Comparison of ENCODE assay signal across 8 mouse cellular contexts in genomic region chr17:87974629-87975228, GRCm38 (mm10). TPM values are rescaled to one million over a fixed set of nuclear protein-coding genes. Genes with fewer than 3 reads are reported as not detected.
DNase-seq lines count a peak whose midpoint lies in the region; ATAC-seq and TF ChIP-seq lines count a peak whose summit lies in the region.

Gene Msh6, plus strand, starts transcription at chr17:87975062.

- WGBS in forebrain, embryonic 15.5 days: under 1% methylated on average over 63 of the region's 63 CpGs
- WGBS in lung, embryonic 14.5 days: under 1% methylated on average over 63 of the region's 63 CpGs
- under 1% methylated on average over 63 of the region's 63 CpGs for WGBS in olfactory bulb, adult 2 months
- under 1% methylated on average over 62 of the region's 63 CpGs for WGBS in thymus, adult 2 months

- intact Hi-C loops in heart, postnatal 36 days (cut with DNase I): loop anchor here (5.0 kb wide), 1 partner anchor 88 kb away; no protein-coding TSS in a partner anchor

- DNase-seq in ES-CJ7 (ENCODE audit: low read depth, low spot score): peak; percentile 95
- peak; percentile 81 for DNase-seq in cerebellum, adult 11 months
- peak; percentile 83 to 87 for DNase-seq in heart, postnatal 36 days
- DNase-seq in layer of hippocampus, adult 2 months (ENCODE audit: low spot score in 2 of 2): peak; percentile 79 to 82
- peak; percentile 97 for DNase-seq in lung, embryonic 14.5 days
- peak; percentile 99 for DNase-seq in thymus, adult 2 months

- peak within 1 kb of the TSS; percentile 84 for H3K4me2 ChIP-seq in forebrain, embryonic 15.5 days (replicated peaks)
- H3K4me2 ChIP-seq in lung, embryonic 14.5 days: peak within 1 kb of the TSS; percentile 72

- no peaks in the 10 kb centered on the region for H3K27me3 ChIP-seq in forebrain, embryonic 15.5 days
- no peaks in the 10 kb centered on the region for H3K27me3 ChIP-seq in lung, embryonic 14.5 days (ENCODE audit: insufficient read depth, low read length)
- H3K27me3 ChIP-seq in thymus, adult 2 months (ENCODE audit: control insufficient read depth, insufficient read depth, low read length): no peaks in the 10 kb centered on the region

- H3K4me1 ChIP-seq in forebrain, embryonic 15.5 days: peaks cover 18% of the 10 kb centered on the region
- H3K4me1 ChIP-seq in lung, embryonic 14.5 days (ENCODE audit: insufficient read depth): peaks cover 6% of the 10 kb centered on the region; the same call in 1 of the 2 replicates
- no peaks in the 10 kb centered on the region for H3K4me1 ChIP-seq in olfactory bulb, adult 2 months (ENCODE audit: control insufficient read depth, insufficient read depth, low read length)
- H3K4me1 ChIP-seq in thymus, adult 2 months (replicated peaks; ENCODE audit: control insufficient read depth, insufficient read depth, low read length): peaks cover 31% of the 10 kb centered on the region

- ATAC-seq in forebrain, embryonic 15.5 days (replicated peaks): peak; percentile 98
- ATAC-seq in lung, embryonic 14.5 days (ENCODE audit: insufficient read depth): peak; percentile 98

- peak; percentile 74 for TF ChIP-seq POLR2A in olfactory bulb, adult 2 months (IDR thresholded peaks at IDR 0.05; ENCODE audit: insufficient read depth, low read depth, low read length)
- peak; percentile 94 for TF ChIP-seq POLR2A in thymus, adult 2 months (IDR thresholded peaks at IDR 0.05; ENCODE audit: control insufficient read depth, extremely low read depth, insufficient read depth, low read length, poor library complexity)

- TF ChIP-seq CTCF in layer of hippocampus, adult 2 months (conservative IDR thresholded peaks at IDR 0.05): no peak
- TF ChIP-seq CTCF in lung, embryonic 14.5 days (IDR thresholded peaks at IDR 0.05; ENCODE audit: low read depth): no peak
- TF ChIP-seq CTCF in olfactory bulb, adult 2 months (IDR thresholded peaks at IDR 0.05; ENCODE audit: insufficient read depth, low read depth, low read length): no peak
- TF ChIP-seq CTCF in thymus, adult 2 months (IDR thresholded peaks at IDR 0.05; ENCODE audit: borderline replicate concordance, control insufficient read depth, extremely low read depth, insufficient read depth, low read length, poor library complexity): peak; percentile 62

- peak within 1 kb of the TSS; percentile 99 for H3K4me3 ChIP-seq in forebrain, embryonic 15.5 days
- peak within 1 kb of the TSS; percentile 98 for H3K4me3 ChIP-seq in layer of hippocampus, adult 2 months
- H3K4me3 ChIP-seq in lung, embryonic 14.5 days (ENCODE audit: low read depth, low read length): peak within 1 kb of the TSS; percentile 94
- peak within 1 kb of the TSS; percentile 91 for H3K4me3 ChIP-seq in olfactory bulb, adult 2 months (ENCODE audit: insufficient read depth, low read depth, low read length)
- H3K4me3 ChIP-seq in thymus, adult 2 months (ENCODE audit: control insufficient read depth, insufficient read depth, low read length): peak within 1 kb of the TSS; percentile 81

- H3K9ac ChIP-seq in forebrain, embryonic 15.5 days (replicated peaks): peak within 1 kb of the TSS; percentile 89
- peak within 1 kb of the TSS; percentile 86 for H3K9ac ChIP-seq in lung, embryonic 14.5 days

- no peaks in the 10 kb centered on the region for H3K9me3 ChIP-seq in forebrain, embryonic 15.5 days
- no peaks in the 10 kb centered on the region for H3K9me3 ChIP-seq in lung, embryonic 14.5 days (ENCODE audit: low read depth, low read length)

- H3K36me3 ChIP-seq in forebrain, embryonic 15.5 days: no peaks in the 10 kb centered on the region
- peaks cover 23% of the 10 kb centered on the region for H3K36me3 ChIP-seq in lung, embryonic 14.5 days (ENCODE audit: insufficient read depth)
- H3K36me3 ChIP-seq in thymus, adult 2 months (ENCODE audit: control insufficient read depth, insufficient read depth, low read length): peaks cover 4% of the 10 kb centered on the region; the same call in 1 of the 2 replicates

- H3K27ac ChIP-seq in forebrain, embryonic 15.5 days (replicated peaks): peak within 1 kb of the TSS; percentile 92
- H3K27ac ChIP-seq in layer of hippocampus, adult 2 months: peak within 1 kb of the TSS; percentile 85
- H3K27ac ChIP-seq in lung, embryonic 14.5 days (ENCODE audit: low read depth): peak within 1 kb of the TSS; percentile 92
- H3K27ac ChIP-seq in olfactory bulb, adult 2 months (ENCODE audit: insufficient read depth, low read depth, low read length): peak within 1 kb of the TSS; percentile 14; the same call in 1 of the 2 replicates
- H3K27ac ChIP-seq in thymus, adult 2 months (ENCODE audit: control insufficient read depth, insufficient read depth, low read length): peak within 1 kb of the TSS; percentile 80

RNA-seq across cellular contexts. Expression of gene Msh6, which starts in this region (rescaled TPM):
- 42.7 and 43.0 TPM in 2 replicates for polyA plus RNA-seq in forebrain, embryonic 15.5 days (2015; fragmentation: Nextera tagmentation; extraction: Ambion mirVana)
- 10 to 100 TPM in 1 of 2 experiments, 1 to 10 TPM in 1; 7.9 to 11.0 TPM for total RNA-seq in heart, postnatal 36 days (2021)
- 10 to 100 TPM; 13.5 to 16.4 TPM for total RNA-seq in layer of hippocampus, adult 2 months (2021)
- polyA plus RNA-seq in lung, embryonic 14.5 days (2014; fragmentation: Nextera tagmentation; extraction: Ambion mirVana): 62.3 and 69.8 TPM in 2 replicates
- not detected in 2 replicates for polyA plus RNA-seq in olfactory bulb, adult 2 months (2012; ENCODE audit: insufficient read depth, insufficient read length, low replicate concordance, missing spikeins)
- 24.0 and 27.6 TPM in 2 replicates for polyA plus RNA-seq in thymus, adult 2 months (2012; rRNA removed)

Comparison
In these comparisons a context has a peak if more than half of its experiments do, and no peak if none do; other contexts are left out.
1. Peak in every context shown above with its lines: DNase-seq, ATAC-seq, H3K4me3 ChIP-seq and H3K27ac ChIP-seq.
2. H3K27ac ChIP-seq: peak in every context shown above with its lines; median percentile 92 in forebrain, embryonic 15.5 days; 92 in lung, embryonic 14.5 days; 85 in layer of hippocampus, adult 2 months; 80 in thymus, adult 2 months; 14 in olfactory bulb, adult 2 months.